Mouse (Mus musculus) small intestine, adult 2 months (tissue): ENCODE data around the gene Rbbp6. TPM values are rescaled to one million over a fixed set of nuclear protein-coding genes. Genes with fewer than 3 reads are reported as not detected.
A peak's percentile ranks its signal among the peaks of the same experiment; 100 is the strongest.

Source experiments
- H3K27ac ChIP-seq: fragments of 200-500 bp; 2 replicates; pipeline ENCODE4 v1.5.1; 2012; ENCODE audit warnings: low read depth, low read length, control low read depth, inconsistent platforms; ENCODE audit not compliant: insufficient read depth
- H3K27me3 ChIP-seq: fragments of 200-500 bp; 2 replicates; pipeline ENCODE4 v1.6.1; 2012; ENCODE audit warnings: mild to moderate bottlenecking, moderate library complexity, low read length, inconsistent platforms; ENCODE audit not compliant: control insufficient read depth, insufficient read depth
- H3K36me3 ChIP-seq: fragments of 200-500 bp; 2 replicates; pipeline ENCODE4 v1.6.1; 2012; ENCODE audit warnings: mild to moderate bottlenecking, low read length, control low read depth, inconsistent platforms; ENCODE audit not compliant: control insufficient read depth, insufficient read depth
- H3K4me1 ChIP-seq: fragments of 200-500 bp; 2 replicates; pipeline ENCODE4 v1.6.1; 2012; ENCODE audit warnings: low read length, inconsistent platforms, mixed read lengths; ENCODE audit not compliant: control insufficient read depth, insufficient read depth, insufficient read length
- H3K4me3 ChIP-seq: fragments of 200-500 bp; 2 replicates; pipeline ENCODE4 v1.5.1; 2012; ENCODE audit warnings: low read depth, mild to moderate bottlenecking, control low read depth, inconsistent platforms, low read length, moderate library complexity
- CTCF ChIP-seq: fragments of 200-500 bp; IDR thresholded peaks from 2 replicates; pipeline ENCODE4 v1.5.1; 2012; ENCODE audit warnings: low read depth, mild to moderate bottlenecking, control low read depth, inconsistent platforms, low read length, moderate library complexity, mixed read lengths; ENCODE audit not compliant: insufficient replicate concordance, insufficient read length; ENCODE audit errors: extremely low read depth
- POLR2A ChIP-seq: fragments of 200-500 bp; IDR thresholded peaks from 2 replicates; pipeline ENCODE4 v1.6.1; 2012; ENCODE audit warnings: low read depth, mild to moderate bottlenecking, control low read depth, inconsistent platforms, low read length, moderate library complexity
- WGBS: fragments of 180-500 bp; shearing (Covaris S2); methylation state at CpG from one replicate; pipeline ENCODE4 v1.1.7; 2018; 5-methylcytosine and 5-hydroxymethylcytosine counted together
- polyA plus RNA-seq: library from polyadenylated mRNA; depleted of rRNA; stranded (reverse); fragments of >200 nt; gene quantifications from 2 replicates; pipeline ENCODE4 v1.2.3, GENCODE M21; 2012

Gene Rbbp6
- polyA plus RNA-seq, 1 experiment, result 4.6 TPM

- Histone ChIP-seq H3K4me1 (no peaks in the 10 kb centered on the region), H3K27ac (no peak overlapping the region), H3K36me3 (no peaks in the 10 kb centered on the region), H3K4me3 (no peak overlapping the region), H3K27me3 (no peaks in the 10 kb centered on the region)
- 28% methylated on average over 6 of the region's 6 CpGs for WGBS
- no peak for TF ChIP-seq CTCF
- no peak for TF ChIP-seq POLR2A
These were observed 13.4 kb upstream of the Rbbp6 start for GRCm38 (mm10) chr7:122952066-122952465.

GRCm38 (mm10) chr7:122954451-122955225 lies 10.8 kb upstream of the Rbbp6 start:
- WGBS, result 44% methylated on average over 11 of the region's 11 CpGs
- H3K4me3 ChIP-seq, result no peak overlapping the region
- H3K4me1 ChIP-seq, result no peaks in the 10 kb centered on the region
- TF ChIP-seq POLR2A (no peak), CTCF (no peak)
- no peaks in the 10 kb centered on the region for H3K27me3 ChIP-seq
- no peak overlapping the region for H3K27ac ChIP-seq
- H3K36me3 ChIP-seq, result no peaks in the 10 kb centered on the region

GRCm38 (mm10) chr7:122955226-122955955 lies 10.1 kb upstream of the Rbbp6 start:
- Histone ChIP-seq H3K27me3 (no peaks in the 10 kb centered on the region), H3K27ac (no peak overlapping the region), H3K4me1 (no peaks in the 10 kb centered on the region), H3K36me3 (no peaks in the 10 kb centered on the region), H3K4me3 (no peak overlapping the region)
- 42% methylated on average over 8 of the region's 8 CpGs for WGBS
- TF ChIP-seq POLR2A, result no peak
- TF ChIP-seq CTCF, result no peak

- H3K27ac ChIP-seq, result no peak overlapping the region
- no peak overlapping the region for H3K4me3 ChIP-seq
- WGBS, result 27% methylated on average over 4 of the region's 4 CpGs
- no peak for TF ChIP-seq POLR2A
- no peak for TF ChIP-seq CTCF
- H3K27me3 ChIP-seq, result no peaks in the 10 kb centered on the region
- H3K36me3 ChIP-seq, result 0 out of 2 replicates have a peak, but pooled peaks cover 1% of the 10 kb centered on the region
- no peaks in the 10 kb centered on the region for H3K4me1 ChIP-seq
These were observed 3.3 kb downstream of the Rbbp6 start for GRCm38 (mm10) chr7:122968751-122969150.

GRCm38 (mm10) chr7:122969231-122970032 lies 3.9 kb downstream of the Rbbp6 start:
- Histone ChIP-seq H3K4me1 (no peaks in the 10 kb centered on the region), H3K4me3 (peak overlapping the region; percentile 100), H3K27ac (peak overlapping the region; percentile 90), H3K36me3 (0 out of 2 replicates have a peak, but pooled peaks cover 1% of the 10 kb centered on the region), H3K27me3 (no peaks in the 10 kb centered on the region)
- 1% methylated on average over 62 of the region's 62 CpGs for WGBS
- TF ChIP-seq CTCF (no peak), POLR2A (peak; percentile 93)

GRCm38 (mm10) chr7:122970119-122970781 lies 4.8 kb downstream of the Rbbp6 start:
- Histone ChIP-seq H3K4me3 (peak overlapping the region; percentile 100), H3K36me3 (0 out of 2 replicates have a peak, but pooled peaks cover 3% of the 10 kb centered on the region), H3K4me1 (no peaks in the 10 kb centered on the region), H3K27ac (peak overlapping the region; percentile 90), H3K27me3 (no peaks in the 10 kb centered on the region)
- no peak for TF ChIP-seq CTCF
- TF ChIP-seq POLR2A, result no peak
- under 1% methylated on average over 62 of the region's 69 CpGs for WGBS
